Mouse (Mus musculus) kidney, adult 8-10 months (tissue): ENCODE data around the gene Adarb1.
A peak's percentile ranks its signal among the peaks of the same experiment; 100 is the strongest.

ENCODE experiments used
- DNase-seq, 2 experiments: peaks; one replicate each; pipeline ENCODE4 v3.0.0; 2022

The Adarb1 gene

DNA sequence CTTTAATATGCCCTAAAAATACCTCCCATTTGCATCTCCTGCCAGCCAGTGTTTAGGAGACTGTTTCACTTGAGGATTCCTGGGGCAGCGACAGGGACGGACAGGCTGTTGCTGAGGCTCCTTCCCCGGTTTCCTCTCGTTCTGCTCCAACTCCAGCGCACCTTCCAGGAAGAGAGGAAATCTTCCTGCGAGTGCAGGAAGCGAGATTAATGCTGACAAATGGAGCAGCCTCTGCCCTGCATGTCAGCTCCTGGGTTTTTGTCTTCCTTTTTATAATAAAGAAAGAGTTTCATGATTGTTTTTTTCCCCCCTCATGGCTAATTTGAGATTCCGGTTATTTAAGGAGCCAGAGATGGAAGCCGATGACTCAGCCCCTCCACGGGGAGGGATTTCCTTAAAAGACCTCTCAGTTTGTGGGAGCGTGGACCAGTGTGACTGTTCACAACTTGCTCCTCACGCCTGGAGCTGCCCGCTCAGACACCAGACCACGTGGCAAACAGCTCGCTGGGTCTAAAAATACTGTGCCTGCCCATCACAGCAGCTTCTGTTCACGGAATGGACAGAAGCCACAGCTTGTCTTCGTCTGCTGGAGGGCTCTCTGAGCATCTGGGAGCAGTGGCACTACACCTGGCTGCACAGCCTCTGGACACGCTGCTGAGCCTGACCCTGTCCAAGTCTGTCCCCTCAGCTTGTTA lies 16.5 kb upstream of the Adarb1 start:
- DNase-seq: peak in 1 of 2 experiments; percentile 39

DNA sequence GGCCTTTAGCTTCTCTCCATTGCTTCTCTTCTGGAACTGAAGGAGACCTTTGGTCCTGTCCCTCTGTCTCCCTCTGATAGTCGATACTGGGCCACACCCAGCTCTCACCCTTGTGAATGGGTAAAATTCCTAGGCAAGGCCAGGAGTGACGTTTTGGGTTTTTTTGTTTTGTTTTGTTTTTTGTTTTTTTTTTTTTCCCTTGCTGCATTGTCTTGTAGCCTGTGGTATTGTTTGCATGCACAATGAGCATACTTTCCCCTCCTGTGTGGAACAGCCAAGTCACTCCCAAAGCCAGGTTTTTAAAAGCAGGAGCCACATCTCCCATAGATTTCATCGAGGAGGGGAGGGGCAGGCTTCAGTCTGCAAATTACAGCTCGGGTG lies 16.0 kb upstream of the Adarb1 start:
- DNase-seq: no peak

DNA sequence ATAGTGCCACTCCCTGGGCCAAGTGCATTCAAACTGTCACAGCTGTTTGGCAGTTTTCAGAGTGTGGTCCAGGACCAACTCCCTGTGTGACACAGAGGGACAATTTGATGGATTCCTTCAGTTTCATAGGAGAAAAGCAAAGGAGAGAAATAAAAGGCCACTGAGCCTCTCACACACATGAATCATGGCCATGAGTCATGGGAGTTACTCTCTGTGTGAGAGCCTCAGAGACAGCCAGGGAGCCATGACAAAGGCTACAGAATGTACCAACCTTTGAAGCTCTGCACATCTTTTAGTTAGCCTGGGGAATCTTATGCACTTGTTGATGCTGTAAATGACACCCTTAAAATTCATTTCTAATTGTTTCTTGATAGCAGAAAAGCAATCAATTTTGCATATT lies 12.7 kb upstream of the Adarb1 start:
- no peak for DNase-seq

DNA sequence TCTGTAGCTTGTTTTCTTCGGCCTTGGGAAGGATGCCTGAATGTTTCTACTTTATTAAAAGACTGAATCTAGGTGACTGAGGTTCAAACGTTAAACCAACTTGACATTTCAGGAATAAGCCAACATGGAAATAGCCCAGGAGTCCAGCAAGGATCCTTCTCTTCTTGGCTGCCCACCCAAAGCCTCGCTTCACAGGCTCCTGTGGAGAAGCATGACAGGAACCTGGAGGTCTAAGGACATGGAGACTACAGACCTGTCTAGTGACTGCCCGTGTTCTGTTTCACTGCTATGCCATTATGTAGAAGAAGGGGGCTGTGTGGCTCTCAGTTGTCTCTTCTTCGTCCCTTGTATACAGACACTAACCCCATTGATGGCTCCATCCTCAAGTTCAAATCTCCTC lies 11.9 kb upstream of the Adarb1 start:
- DNase-seq: no peak

DNA sequence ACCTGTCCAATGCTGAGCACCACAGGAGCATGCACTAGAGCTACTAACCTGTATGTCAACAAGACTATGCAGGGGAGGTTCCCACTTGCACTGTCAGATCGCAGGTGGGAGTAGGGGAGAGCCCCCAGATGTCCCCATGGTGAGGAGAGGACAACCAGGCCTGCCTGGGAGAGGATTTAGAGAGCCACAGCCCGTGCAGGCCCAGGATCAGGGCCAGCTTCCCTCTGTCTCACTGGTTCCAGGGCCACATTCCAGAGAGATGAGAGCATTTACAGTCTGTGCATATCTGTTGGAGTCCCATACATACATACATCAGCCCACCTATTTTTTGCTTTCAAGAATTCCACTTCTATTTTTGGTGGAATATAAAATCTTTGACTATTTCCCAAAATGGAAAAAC lies 9.5 kb upstream of the Adarb1 start:
- no peak for DNase-seq

DNA sequence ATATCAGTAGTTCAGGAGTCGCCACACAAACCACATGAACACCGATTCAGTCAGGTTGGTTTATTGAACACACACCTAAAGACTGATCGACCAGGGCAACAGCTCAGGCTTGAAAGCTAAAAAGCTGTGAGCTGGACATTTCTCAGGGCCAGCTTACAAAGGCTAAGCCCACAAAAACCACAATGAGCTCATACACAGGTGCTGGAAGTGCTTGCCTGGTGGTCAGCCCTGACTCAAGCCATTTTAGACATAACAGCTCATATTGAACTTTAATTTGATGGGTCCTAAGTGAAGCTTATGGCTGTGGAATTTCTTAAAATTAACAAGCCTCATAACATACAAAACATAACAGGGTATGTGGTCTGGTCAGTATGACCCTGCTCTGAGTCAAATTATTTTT lies 2.1 kb upstream of the Adarb1 start:
- no peak for DNase-seq

DNA sequence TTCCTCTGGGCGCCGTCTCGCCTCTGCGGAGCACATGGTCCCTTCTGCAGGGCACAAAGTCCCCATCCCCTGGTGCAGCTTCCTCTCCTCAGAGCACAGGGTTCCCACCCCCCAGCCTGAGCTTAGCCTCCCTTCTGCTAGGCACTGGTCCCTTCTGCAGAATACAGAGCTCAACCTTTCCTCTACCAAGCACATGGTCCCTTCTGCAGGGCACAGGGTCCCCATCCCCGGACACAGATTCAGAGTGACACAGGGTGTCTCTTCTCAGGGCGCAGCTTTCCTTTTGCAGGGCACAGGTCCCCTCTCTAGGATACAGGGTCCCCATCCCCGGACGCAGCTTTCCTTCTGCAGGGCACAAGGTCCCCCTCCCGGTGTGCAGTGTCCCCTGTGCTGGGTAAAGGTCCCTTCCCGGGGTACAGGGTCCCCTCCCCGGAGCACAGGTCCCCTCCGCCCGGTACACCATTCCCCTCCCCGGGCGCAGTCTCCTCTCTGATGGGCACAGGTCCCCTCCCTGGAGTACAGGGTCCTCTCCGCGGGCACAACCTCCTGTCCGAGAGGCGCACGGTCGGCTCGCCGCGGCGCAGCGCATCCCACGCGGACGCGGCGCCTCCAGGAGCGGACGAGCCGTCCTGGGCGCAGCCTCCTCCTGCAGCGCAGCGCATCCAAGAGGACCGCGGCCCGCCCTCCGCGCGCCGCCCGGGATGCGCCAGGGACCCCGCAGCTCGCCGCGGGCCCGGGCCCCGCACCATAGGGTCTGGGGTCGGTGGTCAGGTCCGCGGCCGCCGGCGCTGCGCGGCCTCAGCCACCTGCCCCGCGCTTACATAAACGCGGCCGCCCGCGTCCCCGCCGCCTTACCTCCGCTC lies 599 bp downstream of the Adarb1 start:
- DNase-seq: no peak

DNA sequence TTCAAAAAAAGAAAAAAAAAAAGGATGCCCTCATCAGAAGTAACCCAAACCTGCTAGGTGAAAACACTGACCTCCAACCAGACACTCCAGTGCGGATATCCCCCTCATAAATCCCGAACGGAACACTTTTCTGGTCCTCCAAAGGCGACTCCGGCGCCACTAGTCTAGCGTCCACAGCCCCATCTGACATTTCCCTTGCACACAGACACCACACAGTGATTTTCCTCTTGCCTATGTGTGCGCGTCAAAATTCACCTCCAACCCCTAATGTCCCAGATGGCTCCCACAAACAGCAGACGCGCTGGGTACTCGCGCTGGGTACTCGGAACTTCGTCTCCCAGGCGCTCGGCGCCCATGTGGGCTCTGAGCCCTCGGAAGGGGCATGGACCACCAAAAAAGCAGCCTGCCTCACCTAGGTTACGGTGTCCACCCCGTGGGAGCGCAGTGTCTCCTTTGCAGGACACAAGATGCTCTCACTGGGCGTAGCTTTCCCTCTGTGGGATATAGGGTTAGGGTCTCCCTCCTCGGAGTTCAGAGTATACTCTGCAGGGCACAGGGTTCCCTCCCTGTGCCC lies 1.3 kb downstream of the Adarb1 start:
- peak in 1 of 2 experiments; percentile 34 for DNase-seq

DNA sequence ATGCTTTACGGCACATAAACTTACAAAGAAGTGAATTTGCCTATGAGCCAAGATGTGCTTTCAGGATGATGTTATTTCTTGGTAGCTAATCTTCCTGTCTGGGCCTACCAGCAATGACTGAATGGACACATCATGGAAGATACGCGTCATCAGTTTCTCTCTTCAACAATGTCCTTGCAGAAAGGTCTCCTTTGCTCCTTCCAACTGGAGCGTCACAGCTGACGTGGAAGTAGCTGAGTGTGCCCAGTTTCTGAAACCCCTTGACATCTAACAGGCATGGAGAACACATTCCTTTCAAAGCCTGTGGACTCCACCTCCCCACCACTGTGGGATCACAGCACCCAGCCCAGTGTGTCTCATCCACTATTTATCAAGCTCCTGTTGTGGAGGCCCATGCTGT lies 2.2 kb downstream of the Adarb1 start:
- no peak for DNase-seq

DNA sequence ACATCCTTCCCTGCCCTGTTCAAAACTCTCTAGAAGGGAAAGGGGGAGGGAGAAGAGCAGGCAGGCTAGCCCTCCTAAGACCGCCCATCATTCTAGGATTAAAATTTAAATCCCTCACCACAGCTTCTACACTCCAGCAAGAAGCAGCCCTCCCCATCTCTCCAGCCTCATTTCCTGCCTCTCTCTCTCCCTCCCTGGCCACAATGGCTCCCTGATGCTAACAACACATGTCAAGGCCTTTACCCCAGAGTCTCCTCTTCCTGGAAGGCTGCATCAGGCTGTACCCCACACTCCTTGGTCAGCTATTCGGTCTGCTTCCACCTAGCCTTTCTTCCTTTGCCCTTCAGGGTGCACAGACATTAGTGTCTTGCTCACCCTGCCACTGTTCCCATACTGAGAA lies 4.3 kb downstream of the Adarb1 start:
- DNase-seq: no peak

DNA sequence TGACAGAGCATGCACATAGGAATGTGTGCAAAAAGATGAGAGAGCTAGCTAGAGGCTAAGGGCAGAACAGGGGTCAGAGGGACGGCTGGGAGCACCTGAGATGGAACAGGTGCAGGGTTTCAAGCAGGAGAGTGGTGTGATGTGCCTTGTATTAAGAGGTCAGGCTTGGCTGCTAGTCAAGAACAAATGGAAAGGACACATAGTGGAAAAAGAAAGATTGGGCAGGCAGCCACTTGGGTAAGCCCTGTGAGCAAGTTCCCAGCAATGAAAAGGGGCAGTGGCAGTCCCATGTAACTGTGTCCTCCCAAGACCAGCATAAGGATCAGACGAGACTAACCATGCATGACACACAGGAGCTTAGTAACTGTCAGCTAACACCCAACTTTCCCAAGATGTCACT lies 8.9 kb downstream of the Adarb1 start:
- DNase-seq: no peak

DNA sequence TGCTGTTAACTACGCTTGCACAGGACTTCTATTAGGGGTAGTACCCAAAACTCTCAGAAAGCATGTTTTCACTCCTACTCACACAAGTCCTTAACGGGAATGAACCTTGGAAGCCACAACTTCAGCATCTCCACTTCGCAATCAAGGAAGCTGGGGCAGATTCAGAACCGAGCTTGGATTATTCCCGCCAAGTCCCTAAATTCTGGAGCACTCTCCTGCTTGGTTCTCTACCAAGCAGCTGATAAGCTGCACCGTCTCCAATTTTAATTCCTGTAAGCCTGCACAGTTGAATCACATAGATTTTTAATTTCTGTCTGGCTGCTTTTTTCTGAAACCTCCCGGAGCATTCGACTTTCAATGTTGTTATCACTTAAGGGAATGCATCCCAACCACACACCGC lies 9.8 kb downstream of the Adarb1 start:
- no peak for DNase-seq

DNA sequence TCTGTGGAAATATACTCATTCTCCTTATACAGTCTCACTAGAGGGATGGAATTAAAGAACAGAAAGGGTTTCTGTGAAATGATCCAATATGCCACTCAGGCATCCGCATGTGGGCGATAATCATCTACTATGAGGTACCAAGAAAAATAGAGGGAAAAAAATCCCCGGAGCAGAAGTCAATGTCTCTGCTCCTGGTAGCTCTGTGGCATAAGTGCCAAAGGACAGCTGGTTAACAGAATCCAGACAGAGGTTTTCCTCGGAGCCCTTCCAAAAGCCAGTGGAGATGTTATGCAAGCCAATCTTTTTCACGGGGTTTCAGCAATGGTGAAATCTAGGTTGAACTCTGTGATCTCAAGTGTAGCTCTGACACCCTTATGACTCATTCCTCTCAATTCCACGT lies 11.6 kb downstream of the Adarb1 start:
- no peak for DNase-seq

DNA sequence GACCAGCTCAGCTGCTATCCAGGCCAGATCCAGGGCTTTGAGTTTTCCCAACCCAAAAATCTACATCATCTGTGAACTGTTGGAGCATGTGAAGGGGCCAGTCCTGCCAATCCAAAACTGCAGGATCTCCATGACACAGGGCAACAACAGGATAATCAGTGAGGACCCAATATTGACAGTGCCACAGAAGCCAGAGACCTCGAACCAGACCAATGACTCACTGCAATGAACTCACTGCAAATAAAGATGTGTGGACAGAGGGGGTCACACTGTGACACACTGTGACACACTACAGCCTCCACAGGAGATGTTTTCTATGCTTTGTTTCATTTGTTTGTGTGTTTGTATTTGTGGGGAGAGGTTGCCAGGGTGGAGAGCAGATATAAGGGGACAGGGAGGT lies 15.6 kb downstream of the Adarb1 start:
- no peak for DNase-seq

DNA sequence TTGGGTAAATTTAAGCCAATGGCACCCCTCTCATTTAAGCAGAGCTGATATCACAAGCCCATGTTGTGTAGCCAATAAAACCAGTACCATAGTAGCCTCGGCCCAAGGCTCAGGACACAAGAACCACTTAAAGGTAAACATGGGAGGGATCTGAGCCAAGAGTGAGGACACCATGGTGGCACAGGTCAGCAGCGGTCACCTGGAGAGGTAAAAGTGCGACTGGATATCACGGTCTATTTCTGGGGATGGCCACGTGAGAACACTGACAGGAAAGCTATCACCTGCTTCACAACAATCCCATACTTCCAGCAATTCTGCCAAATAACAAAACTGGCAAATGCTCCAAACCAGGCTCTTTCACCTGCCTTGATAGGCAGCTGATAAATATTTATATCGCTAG lies 17.0 kb downstream of the Adarb1 start:
- DNase-seq: no peak

DNA sequence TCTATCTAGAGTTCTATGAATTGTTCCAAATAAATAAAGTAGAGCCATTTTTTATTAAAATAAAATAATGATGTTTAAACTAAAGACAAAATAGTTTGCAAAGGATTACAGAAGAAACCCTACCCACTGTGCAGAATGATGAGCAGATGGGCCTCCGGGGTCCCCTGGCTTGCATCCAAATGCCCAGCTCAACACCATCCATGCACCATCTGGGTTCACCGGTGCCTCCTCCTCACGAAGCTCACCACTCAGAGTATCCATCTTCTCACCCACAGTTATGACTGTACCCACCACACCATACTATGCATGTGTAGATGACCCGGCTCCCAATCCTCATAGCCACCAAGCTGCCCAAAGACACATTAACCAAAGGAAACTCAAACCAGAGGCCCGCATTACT lies 18.1 kb downstream of the Adarb1 start:
- no peak for DNase-seq

DNA sequence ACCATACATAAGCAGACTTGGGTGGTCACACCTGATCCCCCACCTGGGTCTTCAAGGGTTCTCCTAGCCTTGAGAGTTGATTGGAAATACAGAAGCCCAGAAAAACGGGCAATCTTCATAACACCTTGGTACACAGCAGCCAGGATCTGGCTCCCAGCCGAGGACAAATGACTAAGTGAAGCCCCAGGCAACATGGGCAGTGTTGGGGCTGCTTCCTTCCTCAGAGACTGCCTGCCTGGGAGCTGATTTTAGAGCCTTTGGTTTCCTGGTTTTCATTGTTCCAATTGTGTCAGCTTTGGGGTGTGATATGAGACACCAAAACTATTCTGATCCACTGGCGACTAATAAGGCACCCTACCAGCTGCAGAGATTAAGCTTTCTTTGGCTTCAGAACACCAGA lies 20.0 kb downstream of the Adarb1 start:
- peak; percentile 42 to 48 for DNase-seq

DNA sequence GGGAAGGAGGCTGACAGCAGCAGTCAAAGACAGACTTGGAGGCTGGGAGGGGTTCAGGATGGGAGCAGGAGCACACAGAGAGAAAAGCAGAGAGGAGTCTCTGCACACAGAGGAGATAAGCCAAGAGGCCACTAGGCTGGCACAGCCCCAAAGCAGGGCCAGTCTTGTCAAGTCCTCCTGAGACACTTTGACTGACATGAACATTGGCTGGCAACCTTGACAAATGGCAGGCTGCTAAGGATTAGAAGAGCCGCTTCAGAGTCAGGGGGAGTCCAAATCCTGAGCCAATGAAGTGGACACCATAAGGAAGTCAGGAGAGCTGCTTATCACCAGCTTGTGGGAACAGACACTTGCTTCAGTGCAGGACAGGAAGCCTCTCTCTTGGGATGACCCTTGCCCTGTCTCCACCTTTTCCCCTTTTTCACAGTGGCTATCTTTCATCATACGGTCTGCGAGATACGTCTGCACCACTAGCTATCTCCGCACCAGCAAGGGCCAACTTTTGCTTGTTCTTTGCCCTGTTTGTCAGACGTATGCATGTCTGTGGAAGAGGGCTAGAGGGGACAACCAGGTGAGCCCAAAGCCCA lies 20.9 kb downstream of the Adarb1 start:
- no peak for DNase-seq

DNA sequence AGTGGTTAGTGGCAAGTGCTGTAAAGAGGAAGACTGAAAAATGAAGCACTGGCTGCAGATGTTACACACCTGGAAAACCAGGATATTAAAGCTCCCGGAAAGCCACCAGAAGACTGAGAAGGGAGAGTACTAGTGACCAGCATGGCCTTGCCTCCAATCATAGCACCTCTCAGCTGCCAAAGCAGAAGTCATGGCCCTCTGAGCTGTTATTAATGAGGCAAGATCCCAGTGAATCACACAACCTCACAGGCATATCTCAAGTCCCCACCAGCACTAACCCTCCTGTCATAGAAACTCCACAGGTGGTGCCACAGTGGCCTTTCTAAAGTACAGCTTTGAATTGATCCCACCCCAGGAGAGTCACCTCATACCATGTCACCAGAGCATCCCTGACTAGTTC lies 22.1 kb downstream of the Adarb1 start:
- no peak for DNase-seq

DNA sequence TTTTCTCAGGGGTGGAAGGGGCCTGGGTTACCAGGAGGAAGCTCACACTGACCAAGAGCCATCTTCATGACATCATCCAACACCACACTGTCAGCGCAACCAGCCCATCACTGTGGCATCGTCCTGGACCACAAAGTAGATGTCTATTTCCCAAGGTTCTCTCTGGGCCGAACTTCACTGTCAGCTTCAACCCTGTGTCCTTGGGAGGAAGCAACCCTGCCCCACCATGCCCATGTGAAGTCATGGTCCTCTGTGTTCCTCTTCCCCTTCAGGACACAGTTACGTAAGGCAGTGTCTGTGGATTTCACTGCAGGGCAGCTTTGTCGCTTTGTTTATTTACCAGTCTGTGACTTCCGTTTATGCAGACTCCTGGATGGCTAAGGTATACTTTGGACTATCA lies 27.0 kb downstream of the Adarb1 start:
- no peak for DNase-seq

DNA sequence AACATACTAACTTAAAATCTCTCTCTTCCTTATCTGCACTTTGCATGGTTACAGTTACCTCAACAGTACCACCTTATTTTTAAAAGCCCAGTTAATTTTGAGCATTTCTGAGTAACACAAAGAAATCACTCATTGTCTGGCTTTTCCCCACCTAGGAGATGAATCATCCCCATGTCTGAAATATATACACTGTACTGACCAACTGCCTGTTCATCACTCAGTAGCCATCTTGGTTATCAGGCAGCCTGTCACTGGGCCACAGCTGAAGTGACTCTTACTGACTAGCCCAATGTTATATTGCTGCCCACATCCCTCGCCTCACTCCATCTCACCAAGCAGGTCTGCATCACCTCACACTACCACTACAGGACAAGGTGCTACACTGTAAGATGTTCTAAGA lies 30.5 kb downstream of the Adarb1 start:
- DNase-seq: no peak

DNA sequence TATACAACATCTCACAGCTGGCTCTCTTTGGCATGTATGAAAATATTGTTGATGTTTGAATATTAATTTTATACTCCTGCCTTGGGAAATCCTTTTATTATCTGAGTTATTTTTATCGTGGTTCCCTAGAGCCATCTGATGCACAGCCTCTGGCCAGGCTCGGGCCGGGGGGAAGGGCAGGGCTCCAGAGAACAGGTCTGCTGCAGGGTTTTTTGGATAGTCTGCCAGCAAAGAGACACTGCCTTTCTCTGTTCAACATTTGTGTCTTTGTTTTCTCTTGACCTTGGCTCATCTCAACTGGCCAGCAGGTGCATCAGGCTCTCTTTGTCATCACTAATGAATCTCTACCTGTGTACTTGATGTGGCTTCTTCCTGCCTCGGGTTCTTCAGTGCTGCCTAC lies 32.3 kb downstream of the Adarb1 start:
- no peak for DNase-seq

DNA sequence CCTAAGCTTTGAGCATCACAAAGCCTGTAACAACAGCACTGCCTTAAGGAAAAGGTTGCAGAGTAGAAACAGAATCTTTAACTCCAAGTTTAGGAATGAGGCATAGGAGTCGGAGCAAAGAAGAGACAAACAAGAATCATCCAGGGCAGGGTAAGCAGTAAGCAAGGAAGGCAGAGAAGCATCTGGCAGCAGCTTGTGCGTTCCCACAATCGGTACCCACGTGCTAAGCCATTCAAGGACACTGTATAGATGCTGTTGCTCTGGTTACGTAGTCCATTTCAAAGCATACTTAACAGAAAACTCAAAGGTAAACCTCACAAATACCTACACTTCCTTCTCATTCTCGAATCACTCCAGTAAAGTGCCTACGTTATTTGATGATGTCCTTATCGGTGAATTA lies 35.0 kb downstream of the Adarb1 start:
- no peak for DNase-seq

DNA sequence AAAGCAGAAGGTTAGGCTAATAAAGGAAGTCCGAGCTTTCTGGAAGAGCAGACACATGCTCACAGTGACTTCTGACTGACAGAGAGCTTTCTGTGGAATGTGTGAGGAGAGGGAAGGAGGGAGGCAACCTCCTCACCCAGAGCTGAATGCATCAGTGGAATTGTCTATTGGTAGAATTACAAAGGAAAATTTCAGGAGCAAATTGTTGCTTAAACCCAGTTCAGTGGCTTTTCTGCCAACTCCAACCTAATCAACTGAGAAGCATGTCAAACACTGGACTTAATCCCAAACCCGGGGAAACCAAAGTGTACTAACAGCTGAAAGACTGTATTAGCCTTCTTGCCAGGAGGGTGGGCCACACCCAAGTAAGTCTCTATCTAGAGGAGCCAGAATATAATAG lies 36.9 kb downstream of the Adarb1 start:
- DNase-seq: no peak
